5 mouse cellular contexts compared by ENCODE assay signal in the genomic region with DNA sequence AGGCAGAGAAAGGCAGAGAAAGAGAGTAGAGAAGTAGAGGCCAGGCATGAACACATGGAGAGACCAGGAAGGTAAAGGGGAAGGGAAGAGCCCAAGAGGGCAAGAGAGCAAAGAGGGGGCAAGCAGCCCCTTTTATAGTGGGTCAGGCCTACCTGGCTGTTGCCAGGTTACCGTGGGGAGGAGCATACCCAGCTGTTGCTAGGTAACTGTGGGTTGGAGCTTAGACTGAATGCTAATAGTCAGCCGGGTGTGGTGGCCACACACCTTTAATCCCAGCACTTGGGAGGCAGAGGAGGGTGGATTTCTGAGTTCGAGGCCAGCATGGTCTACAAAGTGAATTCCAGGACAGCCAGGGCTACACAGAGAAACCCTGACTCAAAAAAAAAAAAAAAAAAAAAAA. TPM values are rescaled to one million over a fixed set of nuclear protein-coding genes. Genes with fewer than 3 reads are reported as not detected.
DNase-seq lines count a peak whose midpoint lies in the region; TF ChIP-seq lines count a peak whose summit lies in the region.
"Not testable (repeated sequence)": the region's sequence is repeated elsewhere in the genome, so short reads cannot be mapped to it uniquely, and the experiment has no call there.

No protein-coding gene starts in this region.

- peaks cover 0 to 37% of the 10 kb centered on the region in 2 experiments; a peak in 2 of 4 replicates for H3K36me3 ChIP-seq in MEL (ENCODE audit: control insufficient read depth in 1 of 2, insufficient read depth in 2 of 2, low read length in 2 of 2)

- not testable (repeated sequence) for H3K9ac ChIP-seq in MEL (ENCODE audit: control insufficient read depth, low read depth, low read length, poor library complexity, severe bottlenecking)

- TF ChIP-seq POLR2A in MEL (IDR thresholded peaks at IDR 0.05; ENCODE audit: control insufficient read depth in 1 of 2, insufficient read depth in 1 of 2, low read depth in 1 of 2, low read length in 2 of 2, poor library complexity in 1 of 2), result not testable (repeated sequence)

- DNase-seq in ES-CJ7 (ENCODE audit: low read depth, low spot score) (peak; percentile 67), R1 (ENCODE audit: low read depth, low spot score) (peak; percentile 79), ZHBTc4 (ENCODE audit: low read depth, low spot score) (peak; percentile 57)
- DNase-seq in MEL (ENCODE audit: low read depth, low spot score), result not testable (repeated sequence)
- DNase-seq in adrenal gland, adult 2 months, result peak; percentile 21

- H3K79me2 ChIP-seq in MEL (ENCODE audit: control insufficient read depth, insufficient read depth, low read length, poor library complexity), result not testable (repeated sequence)

- H3K27me3 ChIP-seq in MEL (ENCODE audit: control insufficient read depth in 1 of 2, insufficient read depth in 2 of 2, low read length in 2 of 2), result not testable (repeated sequence)

- not testable (repeated sequence) for TF ChIP-seq CTCF in MEL (IDR thresholded peaks at IDR 0.05 in 2 of 3, conservative IDR thresholded peaks at IDR 0.05 in 1 of 3; ENCODE audit: control insufficient read depth in 1 of 3, insufficient read depth in 1 of 3, low read depth in 2 of 3, low read length in 3 of 3, poor library complexity in 1 of 3, severe bottlenecking in 1 of 3)

- TF ChIP-seq RAD21 in MEL (IDR thresholded peaks at IDR 0.05; ENCODE audit: low read depth, low read length), result not testable (repeated sequence)

- TF ChIP-seq EP300 in MEL (IDR thresholded peaks at IDR 0.05; ENCODE audit: low read depth in 1 of 2, low read length in 2 of 2), result not testable (repeated sequence)

- H3K27ac ChIP-seq in MEL (ENCODE audit: control insufficient read depth, low read depth, low read length), result peak overlapping the region; percentile 25

- peaks cover 29 to 41% of the 10 kb centered on the region in 2 experiments for H3K4me1 ChIP-seq in MEL (ENCODE audit: control insufficient read depth in 1 of 2, insufficient read depth in 2 of 2, low read length in 2 of 2)

- H3K4me3 ChIP-seq in MEL (ENCODE audit: control insufficient read depth in 1 of 2, insufficient read depth in 1 of 2, low read depth in 2 of 2, low read length in 2 of 2), result not testable (repeated sequence)

- not testable (repeated sequence) for H3K9me3 ChIP-seq in MEL (replicated peaks; ENCODE audit: insufficient read depth, low read length)

RNA-seq across cellular contexts. Expression of a gene that starts 56.9 kb away (rescaled TPM):
- total RNA-seq in MEL (2012; rRNA removed), result 0.27 and 0.65 TPM in 2 replicates
- 1 to 10 TPM in 1 of 2 experiments, not detected in 1; 1.0 TPM for polyA plus RNA-seq in MEL (2012; ENCODE audit: insufficient read depth in 1 of 2, insufficient read length in 2 of 2, low read depth in 1 of 2, low replicate concordance in 2 of 2, missing spikeins in 1 of 2)
- total RNA-seq in adrenal gland, adult 2 months (2021), result 10 to 100 TPM; 18.3 to 30.5 TPM
- 0.54 and 0.91 TPM in 2 replicates for polyA plus RNA-seq in adrenal gland, adult 2 months (2012; rRNA removed)

Comparison
In these comparisons a context has a peak if more than half of its experiments do, and no peak if none do; other contexts are left out.
1. RNA of a gene that starts 56.9 kb away (total RNA-seq): 18.3 to 30.5 TPM in adrenal gland, adult 2 months; 0.27 to 0.65 TPM in MEL; every median in the first group is over 10 times any median in the second.